ENCODE assay signal across 8 mouse cellular contexts in genomic region chr3:68869211-68869690, GRCm38 (mm10). TPM values are rescaled to one million over a fixed set of nuclear protein-coding genes. Genes with fewer than 3 reads are reported as not detected.
DNase-seq lines count a peak whose midpoint lies in the region; ATAC-seq and TF ChIP-seq lines count a peak whose summit lies in the region.

1110032F04Rik (plus strand) TSS chr3:68869586.

- no peak for TF ChIP-seq POLR2A in bone marrow macrophage, adult 2 months (IDR thresholded peaks at IDR 0.05; ENCODE audit: borderline replicate concordance, low read depth, low read length)

- peaks cover 58% of the 10 kb centered on the region for H3K27me3 ChIP-seq in limb, embryonic 10.5 days (ENCODE audit: low read depth, poor library complexity, severe bottlenecking)
- peaks cover 11% of the 10 kb centered on the region for H3K27me3 ChIP-seq in midbrain, embryonic 14.5 days (ENCODE audit: control insufficient read depth, insufficient read depth, low read length)
- H3K27me3 ChIP-seq in stomach, embryonic 14.5 days (ENCODE audit: control insufficient read depth, insufficient read depth, low read length) = 0 out of 2 replicates have a peak, but pooled peaks cover 16% of the 10 kb centered on the region

- WGBS in limb, embryonic 10.5 days = under 1% methylated on average over 62 of the region's 62 CpGs
- WGBS in midbrain, embryonic 14.5 days = under 1% methylated on average over 58 of the region's 62 CpGs
- under 1% methylated on average over 62 of the region's 62 CpGs for WGBS in stomach, embryonic 14.5 days

- TF ChIP-seq CTCF in bone marrow macrophage, adult 2 months (IDR thresholded peaks at IDR 0.05; ENCODE audit: low read depth, low read length) = no peak

- ATAC-seq in midbrain, embryonic 14.5 days (ENCODE audit: low FRiP score, low TSS enrichment) = peak; percentile 85
- peak; percentile 75 for ATAC-seq in stomach, embryonic 14.5 days (ENCODE audit: insufficient number of reproducible peaks, insufficient read depth, low FRiP score, low read depth)

- peak; percentile 27 for DNase-seq in gastrocnemius, postnatal 10 days
- no peak for DNase-seq in gastrocnemius, postnatal 25 days
- peak; percentile 21 to 35 for DNase-seq in frontal cortex, adult 2 months (ENCODE audit: extremely low spot score in 1 of 2, low spot score in 1 of 2)
- DNase-seq in kidney, adult 18-20 months = peak; percentile 65
- peak; percentile 79 for DNase-seq in limb, embryonic 10.5 days (ENCODE audit: low spot score)
- DNase-seq in midbrain, embryonic 14.5 days = peak; percentile 88

- H3K9ac ChIP-seq in midbrain, embryonic 14.5 days (replicated peaks; ENCODE audit: low read length) = peak within 1 kb of the TSS; percentile 74
- peak within 1 kb of the TSS; percentile 25; the same call in 1 of the 2 replicates for H3K9ac ChIP-seq in stomach, embryonic 14.5 days (replicated peaks; ENCODE audit: low read depth, low read length)

- H3K36me3 ChIP-seq in limb, embryonic 10.5 days = no peaks in the 10 kb centered on the region
- H3K36me3 ChIP-seq in midbrain, embryonic 14.5 days (ENCODE audit: control insufficient read depth, insufficient read depth, low read length) = no peaks in the 10 kb centered on the region
- no peaks in the 10 kb centered on the region for H3K36me3 ChIP-seq in stomach, embryonic 14.5 days (ENCODE audit: control insufficient read depth, insufficient read depth, low read length)

- no peak within 1 kb of the TSS for H3K27ac ChIP-seq in bone marrow macrophage, adult 2 months (ENCODE audit: insufficient read depth, low read depth, low read length)
- peak within 1 kb of the TSS; percentile 82 for H3K27ac ChIP-seq in limb, embryonic 10.5 days
- peak within 1 kb of the TSS; percentile 73 for H3K27ac ChIP-seq in midbrain, embryonic 14.5 days (replicated peaks; ENCODE audit: low read depth, low read length)
- no peak within 1 kb of the TSS for H3K27ac ChIP-seq in stomach, embryonic 14.5 days (ENCODE audit: low read length)

- H3K4me2 ChIP-seq in midbrain, embryonic 14.5 days (ENCODE audit: low read length) = peak within 1 kb of the TSS; percentile 88
- peak within 1 kb of the TSS; percentile 100 for H3K4me2 ChIP-seq in stomach, embryonic 14.5 days (replicated peaks; ENCODE audit: low read depth, low read length)

- H3K9me3 ChIP-seq in limb, embryonic 10.5 days (replicated peaks) = no peaks in the 10 kb centered on the region
- no peaks in the 10 kb centered on the region for H3K9me3 ChIP-seq in midbrain, embryonic 14.5 days (ENCODE audit: control insufficient read depth, low read length)
- H3K9me3 ChIP-seq in stomach, embryonic 14.5 days (ENCODE audit: control insufficient read depth, low read depth, low read length) = no peaks in the 10 kb centered on the region

- H3K4me1 ChIP-seq in bone marrow macrophage, adult 2 months (ENCODE audit: control insufficient read depth, insufficient read depth, low read length) = no peaks in the 10 kb centered on the region
- H3K4me1 ChIP-seq in limb, embryonic 10.5 days = peaks cover 22% of the 10 kb centered on the region
- H3K4me1 ChIP-seq in midbrain, embryonic 14.5 days (ENCODE audit: control insufficient read depth, insufficient read depth, low read length) = 0 out of 2 replicates have a peak, but pooled peaks cover 7% of the 10 kb centered on the region
- H3K4me1 ChIP-seq in stomach, embryonic 14.5 days (ENCODE audit: control insufficient read depth, insufficient read depth, low read length) = peaks cover 6% of the 10 kb centered on the region; the same call in 1 of the 2 replicates

- peak within 1 kb of the TSS; percentile 41 for H3K4me3 ChIP-seq in bone marrow macrophage, adult 2 months (ENCODE audit: insufficient read depth, low read length)
- peak within 1 kb of the TSS; percentile 72 for H3K4me3 ChIP-seq in limb, embryonic 10.5 days
- peak within 1 kb of the TSS; percentile 70 for H3K4me3 ChIP-seq in midbrain, embryonic 14.5 days (replicated peaks; ENCODE audit: low read depth, low read length)
- H3K4me3 ChIP-seq in stomach, embryonic 14.5 days (ENCODE audit: low read depth, low read length) = peak within 1 kb of the TSS; percentile 54

RNA-seq across cellular contexts. Expression of gene 1110032F04Rik, which starts in this region (rescaled TPM):
- under 1 TPM; 0.40 to 0.70 TPM for total RNA-seq in gastrocnemius, postnatal 10 days (2021)
- total RNA-seq in gastrocnemius, postnatal 25 days (2021) = under 1 TPM in 1 of 2 experiments, not detected in 1; 0.10 TPM
- not detected in 2 replicates for polyA plus RNA-seq in bone marrow macrophage, adult 2 months (2012; ENCODE audit: insufficient read depth, insufficient read length, missing spikeins)
- polyA plus RNA-seq in frontal cortex, adult 2 months (2012; rRNA removed) = 11.9 and 12.0 TPM in 2 replicates
- 0.54 and 0.59 TPM in 2 replicates for polyA plus RNA-seq in limb, embryonic 10.5 days (2016; fragmentation: Nextera tagmentation; extraction: Ambion mirVana)
- 4.4 and 5.3 TPM in 2 replicates for polyA plus RNA-seq in midbrain, embryonic 14.5 days (2014; fragmentation: Nextera tagmentation; extraction: Ambion mirVana)
- polyA plus RNA-seq in stomach, embryonic 14.5 days (2014; fragmentation: Nextera tagmentation; extraction: Ambion mirVana) = 0.97 and 1.4 TPM in 2 replicates

Comparison
In these comparisons a context has a peak if more than half of its experiments do, and no peak if none do; other contexts are left out.
1. Peak in DNase-seq in gastrocnemius, postnatal 10 days; RNA of the gene not detected or under 1 TPM.
2. Peak in DNase-seq, H3K4me3 ChIP-seq and H3K27ac ChIP-seq in limb, embryonic 10.5 days; RNA of the gene not detected or under 1 TPM.